Mouse (Mus musculus) c-Kit-positive CD71-positive TER-119-positive erythroid progenitor cells, embryonic 14.5 days (primary cell): ENCODE data around the gene Bckdha.

Experiments used
- DNase-seq: peaks from one replicate; pipeline ENCODE4 v3.0.0-alpha.2; 2013; ENCODE audit warnings: low spot score

Bckdha gene

GRCm38 (mm10) chr7:25644631-25645030 lies 14.2 kb downstream of the Bckdha start:
- DNase-seq, result no peak

GRCm38 (mm10) chr7:25644136-25644535 lies 14.6 kb downstream of the Bckdha start:
- DNase-seq, result no peak

- no peak for DNase-seq
These were observed 19.0 kb downstream of the Bckdha start for GRCm38 (mm10) chr7:25639754-25640153.

- no peak for DNase-seq
These were observed 21.7 kb downstream of the Bckdha start for GRCm38 (mm10) chr7:25637099-25637498.

- no peak for DNase-seq
These were observed 22.4 kb downstream of the Bckdha start for GRCm38 (mm10) chr7:25636373-25636772.

- no peak for DNase-seq
These were observed 26.1 kb downstream of the Bckdha start for GRCm38 (mm10) chr7:25632679-25633078.

GRCm38 (mm10) chr7:25628323-25628620 lies 30.5 kb downstream of the Bckdha start:
- no peak for DNase-seq

GRCm38 (mm10) chr7:25627431-25628322 lies 31.1 kb downstream of the Bckdha start:
- peak; percentile 56 for DNase-seq

GRCm38 (mm10) chr7:25626509-25627430 lies 32.0 kb downstream of the Bckdha start, which contains the start of gene B3gnt8:
B3gnt8 (plus strand) TSS chr7:25626654.
- no peak for DNase-seq

GRCm38 (mm10) chr7:25625594-25626250 lies 33.1 kb downstream of the Bckdha start:
- DNase-seq, result peak; percentile 42

- no peak for DNase-seq
These were observed 33.9 kb downstream of the Bckdha start for GRCm38 (mm10) chr7:25624851-25625250.

- DNase-seq, result no peak
These were observed 34.9 kb downstream of the Bckdha start for GRCm38 (mm10) chr7:25623857-25624370.

GRCm38 (mm10) chr7:25620751-25621150 lies 38.0 kb downstream of the Bckdha start:
- no peak for DNase-seq

GRCm38 (mm10) chr7:25620101-25620500 lies 38.7 kb downstream of the Bckdha start:
- no peak for DNase-seq

- DNase-seq, result no peak
These were observed 39.1 kb downstream of the Bckdha start for GRCm38 (mm10) chr7:25619722-25619991.

GRCm38 (mm10) chr7:25618865-25619721 lies 39.7 kb downstream of the Bckdha start, which contains the start of gene Dmac2:
Dmac2 (plus strand) TSS chr7:25619414.
- DNase-seq, result peak; percentile 92

GRCm38 (mm10) chr7:25617376-25618160 lies 41.2 kb downstream of the Bckdha start:
- DNase-seq, result no peak

- DNase-seq, result no peak
These were observed 43.1 kb downstream of the Bckdha start, which contains the start of gene Erich4 for GRCm38 (mm10) chr7:25615706-25616011. Erich4 (minus strand) TSS chr7:25615892.

GRCm38 (mm10) chr7:25614831-25615705 lies 43.7 kb downstream of the Bckdha start:
- no peak for DNase-seq

GRCm38 (mm10) chr7:25614086-25614485 lies 44.7 kb downstream of the Bckdha start:
- DNase-seq, result no peak
